Mouse (Mus musculus): ENCODE results near the gene Nav2. TPM values are rescaled to one million over a fixed set of nuclear protein-coding genes. Genes with fewer than 3 reads are reported as not detected.
A peak's percentile ranks its signal among the peaks of the same experiment; 100 is the strongest.

The Nav2 gene
- polyA plus RNA-seq, 1 experiment, result 32.5 TPM

DNA sequence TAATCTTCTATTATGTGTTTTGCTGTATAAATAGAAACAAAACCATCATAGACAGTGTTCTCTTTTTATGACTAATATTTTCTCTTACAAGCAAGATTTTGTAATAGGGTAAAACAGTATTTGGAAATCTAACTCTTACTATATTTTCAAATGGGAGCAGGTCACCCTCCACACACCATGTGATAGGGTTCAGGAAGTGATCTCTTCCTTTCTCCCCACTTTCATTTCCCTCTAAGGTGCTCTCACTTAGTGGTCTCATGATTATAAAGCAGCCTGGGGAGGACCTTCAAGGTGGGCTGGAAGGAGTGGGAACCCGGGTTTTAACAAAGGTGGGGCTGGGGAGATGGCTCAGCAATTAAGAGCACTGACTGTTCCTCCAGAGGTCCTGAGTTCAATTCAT lies 487.7 kb downstream of the Nav2 start:
- no peak for DNase-seq
- no peak for TF ChIP-seq POLR2A (IDR thresholded peaks at IDR 0.05; ENCODE audit: borderline replicate concordance, insufficient read depth, low read length)
- no peak for TF ChIP-seq CTCF (IDR thresholded peaks at IDR 0.05; ENCODE audit: borderline replicate concordance, insufficient read depth, low read depth, low read length)
- WGBS, result 89% methylated on average over 1 of the region's 1 CpGs
- peaks cover 35% of the 10 kb centered on the region for H3K4me1 ChIP-seq (ENCODE audit: control insufficient read depth, insufficient read depth, low read length)
- H3K27ac ChIP-seq (ENCODE audit: insufficient read depth, low read length), result no peak overlapping the region
- no peaks in the 10 kb centered on the region for H3K27me3 ChIP-seq (ENCODE audit: control insufficient read depth, insufficient read depth, low read length)
- H3K4me3 ChIP-seq (replicated peaks; ENCODE audit: insufficient read depth, low read depth, low read length), result no peak overlapping the region

DNA sequence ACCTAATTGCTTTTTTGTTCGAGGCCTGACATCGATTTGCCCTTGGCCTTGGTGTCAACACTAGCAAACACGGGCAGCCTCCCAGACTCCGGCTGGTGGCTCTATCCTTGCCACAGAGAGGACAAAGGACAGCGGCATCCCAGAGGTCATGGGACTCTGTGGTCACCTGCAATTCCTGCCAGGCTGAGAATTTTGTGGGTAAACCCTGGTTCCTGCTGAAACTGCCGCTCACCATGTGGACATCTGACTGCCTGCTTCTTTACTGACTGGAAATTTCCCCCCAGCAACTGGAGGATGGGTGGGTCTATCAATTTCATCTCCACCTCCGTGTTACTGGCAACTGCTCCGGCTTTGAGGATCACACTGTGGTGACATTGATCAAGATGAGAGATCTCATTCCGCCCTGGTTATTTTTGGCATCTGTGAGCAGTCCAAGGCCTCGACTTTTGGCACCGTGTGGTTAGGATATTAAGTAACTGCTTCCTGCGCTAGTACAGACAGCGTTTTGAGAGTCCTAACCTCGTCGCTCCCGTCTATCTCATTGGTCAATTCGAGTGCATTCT lies 489.0 kb downstream of the Nav2 start:
- Histone ChIP-seq H3K27me3 (ENCODE audit: control insufficient read depth, insufficient read depth, low read length) (no peaks in the 10 kb centered on the region), H3K27ac (ENCODE audit: insufficient read depth, low read length) (0 out of 2 replicates have a peak overlapping the region, but pooled peaks have one; percentile 33), H3K4me3 (replicated peaks; ENCODE audit: insufficient read depth, low read depth, low read length) (no peak overlapping the region), H3K4me1 (ENCODE audit: control insufficient read depth, insufficient read depth, low read length) (peaks cover 26% of the 10 kb centered on the region)
- peak; percentile 47 to 60 for DNase-seq
- TF ChIP-seq POLR2A (IDR thresholded peaks at IDR 0.05; ENCODE audit: borderline replicate concordance, insufficient read depth, low read length) (no peak), CTCF (IDR thresholded peaks at IDR 0.05; ENCODE audit: borderline replicate concordance, insufficient read depth, low read depth, low read length) (no peak)
- 12% methylated on average over 17 of the region's 17 CpGs for WGBS

DNA sequence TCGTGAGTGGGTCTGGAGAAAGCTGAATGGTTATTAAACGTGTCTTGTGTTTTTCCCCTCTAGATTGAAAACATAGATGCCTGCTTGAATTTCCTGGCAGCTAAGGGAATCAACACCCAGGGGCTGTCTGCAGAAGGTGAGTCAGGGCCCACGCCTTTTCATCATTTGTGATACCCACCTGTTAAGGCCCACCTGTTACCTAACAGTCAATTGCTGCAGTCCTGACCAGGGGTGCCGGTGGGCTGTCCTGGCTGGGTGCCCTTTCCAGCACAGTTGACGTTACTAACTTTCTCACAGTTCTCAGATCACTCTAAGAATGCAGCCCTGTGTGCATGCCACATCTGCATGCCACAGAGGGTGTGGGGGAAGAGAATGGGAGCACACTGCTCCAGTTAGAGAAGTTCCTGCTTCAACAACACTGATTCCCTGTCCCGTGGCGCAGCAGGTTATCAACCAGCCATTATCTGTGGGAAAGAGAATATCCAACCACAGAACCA lies 489.6 kb downstream of the Nav2 start:
- Histone ChIP-seq H3K4me3 (replicated peaks; ENCODE audit: insufficient read depth, low read depth, low read length) (no peak overlapping the region), H3K4me1 (ENCODE audit: control insufficient read depth, insufficient read depth, low read length) (peaks cover 20% of the 10 kb centered on the region), H3K27ac (ENCODE audit: insufficient read depth, low read length) (no peak overlapping the region), H3K27me3 (ENCODE audit: control insufficient read depth, insufficient read depth, low read length) (no peaks in the 10 kb centered on the region)
- DNase-seq, result no peak
- 42% methylated on average over 7 of the region's 7 CpGs for WGBS
- TF ChIP-seq POLR2A (IDR thresholded peaks at IDR 0.05; ENCODE audit: borderline replicate concordance, insufficient read depth, low read length) (no peak), CTCF (IDR thresholded peaks at IDR 0.05; ENCODE audit: borderline replicate concordance, insufficient read depth, low read depth, low read length) (no peak)

DNA sequence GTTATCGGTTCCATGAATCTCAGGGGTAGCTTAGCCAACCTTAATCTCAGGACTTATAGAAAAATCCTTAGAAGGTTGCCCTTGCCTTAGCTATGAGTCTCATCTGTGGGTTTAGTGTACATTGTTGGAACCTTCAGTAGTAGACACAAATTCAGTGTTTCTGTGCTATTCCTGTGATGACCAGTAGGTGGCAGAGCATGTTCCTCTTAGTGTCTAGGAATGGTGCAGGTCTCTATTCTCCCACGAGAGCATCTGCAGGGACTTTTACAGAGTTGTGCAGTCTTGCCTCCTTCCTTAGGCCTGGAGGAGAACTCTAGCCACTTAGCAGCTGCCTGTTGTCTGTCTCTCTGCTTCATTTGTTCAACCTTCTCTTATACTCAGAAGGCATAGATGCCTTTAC lies 490.8 kb downstream of the Nav2 start:
- Histone ChIP-seq H3K27ac (ENCODE audit: insufficient read depth, low read length) (no peak overlapping the region), H3K27me3 (ENCODE audit: control insufficient read depth, insufficient read depth, low read length) (no peaks in the 10 kb centered on the region), H3K4me3 (replicated peaks; ENCODE audit: insufficient read depth, low read depth, low read length) (no peak overlapping the region), H3K4me1 (ENCODE audit: control insufficient read depth, insufficient read depth, low read length) (peaks cover 18% of the 10 kb centered on the region)
- TF ChIP-seq POLR2A (IDR thresholded peaks at IDR 0.05; ENCODE audit: borderline replicate concordance, insufficient read depth, low read length) (no peak), CTCF (IDR thresholded peaks at IDR 0.05; ENCODE audit: borderline replicate concordance, insufficient read depth, low read depth, low read length) (peak; percentile 62; the same call in 1 of the 2 replicates)
- peak; percentile 61 to 64 for DNase-seq
- WGBS, result 44% methylated on average over 2 of the region's 2 CpGs

DNA sequence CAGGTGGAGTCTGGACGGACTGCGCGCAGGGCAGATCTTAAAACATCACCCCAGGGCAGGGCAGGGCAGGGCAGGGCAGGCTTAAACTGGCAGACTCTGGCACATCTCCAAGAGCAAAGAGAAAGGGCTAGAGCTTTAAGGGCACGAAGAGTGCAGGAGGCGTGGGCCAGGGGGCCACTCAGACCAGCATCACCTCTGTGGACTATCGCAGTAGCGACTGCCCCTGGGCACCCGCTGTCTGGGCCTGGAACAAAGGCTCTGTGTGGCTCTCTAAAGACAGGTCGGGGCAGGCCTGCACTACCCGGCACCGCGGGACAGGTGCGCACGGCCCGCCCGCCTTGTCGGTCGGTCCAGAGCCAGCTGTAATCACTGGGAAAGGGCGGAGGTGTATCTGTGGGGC lies 491.9 kb downstream of the Nav2 start:
- 87% methylated on average over 19 of the region's 19 CpGs for WGBS
- no peak for DNase-seq
- Histone ChIP-seq H3K27me3 (ENCODE audit: control insufficient read depth, insufficient read depth, low read length) (no peaks in the 10 kb centered on the region), H3K4me1 (ENCODE audit: control insufficient read depth, insufficient read depth, low read length) (peaks cover 18% of the 10 kb centered on the region), H3K27ac (ENCODE audit: insufficient read depth, low read length) (no peak overlapping the region), H3K4me3 (replicated peaks; ENCODE audit: insufficient read depth, low read depth, low read length) (no peak overlapping the region)
- TF ChIP-seq CTCF (IDR thresholded peaks at IDR 0.05; ENCODE audit: borderline replicate concordance, insufficient read depth, low read depth, low read length) (no peak), POLR2A (IDR thresholded peaks at IDR 0.05; ENCODE audit: borderline replicate concordance, insufficient read depth, low read length) (no peak)

DNA sequence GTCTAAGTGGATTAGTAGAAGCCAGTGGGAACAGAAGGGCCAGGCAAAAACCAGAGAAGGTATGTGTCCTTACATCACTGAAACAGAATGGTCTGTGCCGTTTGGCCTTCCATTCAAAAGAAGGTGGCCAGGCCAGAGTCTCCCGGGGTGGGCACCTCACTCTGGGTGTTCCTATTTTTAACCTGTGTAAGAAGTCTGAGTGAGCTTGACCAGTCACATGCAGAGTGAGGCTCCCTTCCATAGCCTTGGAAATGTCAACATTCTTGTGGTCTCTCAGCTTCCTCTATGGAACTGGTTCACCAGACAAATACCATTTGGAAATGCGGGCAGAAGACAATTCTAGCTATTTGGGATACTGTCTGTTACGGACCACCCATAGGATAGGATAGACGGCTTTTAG lies 494.0 kb downstream of the Nav2 start:
- H3K27ac ChIP-seq (ENCODE audit: insufficient read depth, low read length), result no peak overlapping the region
- H3K27me3 ChIP-seq (ENCODE audit: control insufficient read depth, insufficient read depth, low read length), result no peaks in the 10 kb centered on the region
- no peak overlapping the region for H3K4me3 ChIP-seq (replicated peaks; ENCODE audit: insufficient read depth, low read depth, low read length)
- peaks cover 14% of the 10 kb centered on the region for H3K4me1 ChIP-seq (ENCODE audit: control insufficient read depth, insufficient read depth, low read length)
- TF ChIP-seq POLR2A (IDR thresholded peaks at IDR 0.05; ENCODE audit: borderline replicate concordance, insufficient read depth, low read length) (no peak), CTCF (IDR thresholded peaks at IDR 0.05; ENCODE audit: borderline replicate concordance, insufficient read depth, low read depth, low read length) (no peak)
- WGBS, result 80% methylated on average over 5 of the region's 5 CpGs
- no peak for DNase-seq

DNA sequence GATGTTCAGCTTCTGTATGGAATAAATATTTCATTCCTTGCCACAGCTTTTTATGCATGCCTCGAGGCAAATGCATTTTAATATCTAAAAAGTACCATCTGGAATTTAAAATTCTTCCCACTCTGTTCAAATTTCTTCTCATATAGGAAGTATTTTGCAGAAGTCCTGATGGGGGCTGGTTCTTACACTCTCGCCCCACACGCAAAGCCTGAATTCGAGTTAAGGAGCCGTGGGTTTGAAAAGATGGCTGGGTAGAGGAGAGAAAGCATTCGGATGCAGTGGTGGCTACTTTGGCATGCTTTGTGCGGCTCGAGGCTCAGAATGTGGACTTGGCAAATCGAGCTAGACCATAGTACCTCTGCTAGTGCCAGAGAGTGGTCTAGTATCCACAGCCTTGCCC lies 499.2 kb downstream of the Nav2 start:
- 63% methylated on average over 9 of the region's 9 CpGs for WGBS
- Histone ChIP-seq H3K27me3 (ENCODE audit: control insufficient read depth, insufficient read depth, low read length) (no peaks in the 10 kb centered on the region), H3K27ac (ENCODE audit: insufficient read depth, low read length) (no peak overlapping the region), H3K4me1 (ENCODE audit: control insufficient read depth, insufficient read depth, low read length) (peaks cover 24% of the 10 kb centered on the region), H3K4me3 (replicated peaks; ENCODE audit: insufficient read depth, low read depth, low read length) (no peak overlapping the region)
- TF ChIP-seq CTCF (IDR thresholded peaks at IDR 0.05; ENCODE audit: borderline replicate concordance, insufficient read depth, low read depth, low read length) (no peak), POLR2A (IDR thresholded peaks at IDR 0.05; ENCODE audit: borderline replicate concordance, insufficient read depth, low read length) (no peak)
- no peak for DNase-seq

DNA sequence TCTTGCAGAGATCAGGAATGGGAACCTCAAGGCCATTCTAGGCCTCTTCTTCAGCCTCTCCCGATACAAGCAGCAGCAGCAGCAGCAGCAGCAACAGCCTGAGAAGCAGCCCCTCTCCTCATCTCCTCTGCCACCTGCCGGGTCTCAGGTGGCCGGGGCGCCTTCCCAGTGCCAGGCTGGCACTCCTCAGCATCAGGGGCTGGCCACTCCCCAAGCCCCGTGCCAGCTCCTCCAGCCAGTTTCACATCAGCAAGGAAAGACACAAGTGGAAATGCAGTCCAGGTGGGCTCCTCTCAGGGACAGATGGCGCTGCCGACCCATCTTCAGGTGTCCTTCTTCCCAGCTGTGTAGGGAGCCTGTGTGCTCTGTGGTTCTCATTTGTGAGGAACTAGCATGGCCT lies 500.1 kb downstream of the Nav2 start:
- Histone ChIP-seq H3K4me3 (replicated peaks; ENCODE audit: insufficient read depth, low read depth, low read length) (no peak overlapping the region), H3K4me1 (ENCODE audit: control insufficient read depth, insufficient read depth, low read length) (peaks cover 24% of the 10 kb centered on the region), H3K27ac (ENCODE audit: insufficient read depth, low read length) (no peak overlapping the region), H3K27me3 (ENCODE audit: control insufficient read depth, insufficient read depth, low read length) (no peaks in the 10 kb centered on the region)
- 49% methylated on average over 7 of the region's 7 CpGs for WGBS
- TF ChIP-seq CTCF (IDR thresholded peaks at IDR 0.05; ENCODE audit: borderline replicate concordance, insufficient read depth, low read depth, low read length) (no peak), POLR2A (IDR thresholded peaks at IDR 0.05; ENCODE audit: borderline replicate concordance, insufficient read depth, low read length) (no peak)
- DNase-seq, result no peak

Data from cerebellum, adult 2 months (tissue).